Mouse (Mus musculus) stomach, embryonic 14.5 days (tissue): ENCODE results near the gene Tnip2. TPM values are rescaled to one million over a fixed set of nuclear protein-coding genes. Genes with fewer than 3 reads are reported as not detected.

ENCODE experiments used
- ATAC-seq: fragments of 200-750 bp; cut with Nextera tagmentation; 2 replicates; pipeline ENCODE4 v1.8.0; 2017; ENCODE audit warnings: low read depth, moderate TSS enrichment; ENCODE audit not compliant: insufficient number of reproducible peaks, insufficient read depth, low FRiP score
- H3K27ac ChIP-seq: fragments of 300-500 bp; sonication (generic); 2 replicates; pipeline ENCODE4 v1.5.1; 2014; ENCODE audit warnings: mild to moderate bottlenecking, low read length, moderate library complexity, mixed read lengths
- H3K27me3 ChIP-seq: fragments of 300-500 bp; sonication (generic); 2 replicates; pipeline ENCODE4 v1.6.1; 2014; ENCODE audit warnings: low read length, control low read depth, mixed read lengths; ENCODE audit not compliant: control insufficient read depth, insufficient read depth
- H3K36me3 ChIP-seq: fragments of 300-500 bp; sonication (generic); 2 replicates; pipeline ENCODE4 v1.6.1; 2014; ENCODE audit warnings: mild to moderate bottlenecking, control low read depth, low read length, moderate library complexity, mixed read lengths; ENCODE audit not compliant: control insufficient read depth, insufficient read depth
- H3K4me1 ChIP-seq: fragments of 300-500 bp; sonication (generic); 2 replicates; pipeline ENCODE4 v1.6.1; 2014; ENCODE audit warnings: low read length, control low read depth, mixed read lengths; ENCODE audit not compliant: control insufficient read depth, insufficient read depth
- H3K4me2 ChIP-seq: fragments of 300-500 bp; sonication (generic); replicated peaks from 2 replicates; pipeline ENCODE4 v1.6.1; 2014; ENCODE audit warnings: low read depth, low read length, control low read depth
- H3K4me3 ChIP-seq: fragments of 300-500 bp; sonication (generic); 2 replicates; pipeline ENCODE4 v1.5.1; 2014; ENCODE audit warnings: low read depth, low read length, control low read depth
- H3K9ac ChIP-seq: fragments of 300-500 bp; sonication (generic); replicated peaks from 2 replicates; pipeline ENCODE4 v1.6.1; 2014; ENCODE audit warnings: low read depth, mild to moderate bottlenecking, control low read depth, low read length, moderate library complexity, mixed read lengths
- H3K9me3 ChIP-seq: fragments of 300-500 bp; sonication (generic); 2 replicates; pipeline ENCODE4 v1.6.1; 2016; ENCODE audit warnings: low read depth, low read length, control low read depth; ENCODE audit not compliant: control insufficient read depth
- WGBS: fragments of 180-500 bp; shearing (Covaris S2); extraction: QIAGEN DNeasy Blood & Tissue Kit; methylation state at CpG from one replicate; pipeline ENCODE4 v1.1.7; 2014; 5-methylcytosine and 5-hydroxymethylcytosine counted together
- polyA plus RNA-seq: library from polyadenylated mRNA; unstranded; fragments of >200 nt; fragmentation: Nextera tagmentation; extraction: Ambion mirVana; gene quantifications from 2 replicates; pipeline ENCODE4 v1.2.1, GENCODE M21; 2014

Tnip2 gene
- polyA plus RNA-seq, 1 experiment from 2014 or later = 23.8 TPM

DNA sequence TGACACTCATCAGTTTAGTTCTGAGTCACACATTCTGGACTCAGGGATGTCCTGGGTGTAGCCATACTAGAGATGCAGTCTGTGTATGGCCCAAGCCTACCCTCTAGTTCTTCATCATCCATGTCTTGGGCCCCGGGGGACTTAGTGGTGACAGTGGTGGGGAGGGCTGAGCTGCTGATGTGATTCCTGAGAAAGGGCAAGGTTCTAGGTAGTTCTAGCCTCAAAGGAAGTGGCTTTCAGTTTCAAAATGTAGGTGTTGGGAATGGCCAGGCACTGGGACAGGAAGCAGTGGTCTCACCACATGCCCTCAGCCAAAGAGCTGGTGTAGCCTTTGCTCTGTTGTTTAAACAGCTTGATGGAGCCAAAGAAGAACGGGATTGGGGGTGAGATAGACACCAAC is 25.3 kb upstream of the Tnip2 start:
- no peaks in the 10 kb centered on the region for H3K36me3 ChIP-seq
- ATAC-seq = no peak
- H3K9ac ChIP-seq = no peak overlapping the region
- WGBS = 89% methylated on average over 2 of the region's 2 CpGs
- no peaks in the 10 kb centered on the region for H3K27me3 ChIP-seq
- H3K9me3 ChIP-seq = no peaks in the 10 kb centered on the region
- no peak overlapping the region for H3K27ac ChIP-seq
- H3K4me3 ChIP-seq = no peak overlapping the region
- no peak overlapping the region for H3K4me2 ChIP-seq
- no peaks in the 10 kb centered on the region for H3K4me1 ChIP-seq

DNA sequence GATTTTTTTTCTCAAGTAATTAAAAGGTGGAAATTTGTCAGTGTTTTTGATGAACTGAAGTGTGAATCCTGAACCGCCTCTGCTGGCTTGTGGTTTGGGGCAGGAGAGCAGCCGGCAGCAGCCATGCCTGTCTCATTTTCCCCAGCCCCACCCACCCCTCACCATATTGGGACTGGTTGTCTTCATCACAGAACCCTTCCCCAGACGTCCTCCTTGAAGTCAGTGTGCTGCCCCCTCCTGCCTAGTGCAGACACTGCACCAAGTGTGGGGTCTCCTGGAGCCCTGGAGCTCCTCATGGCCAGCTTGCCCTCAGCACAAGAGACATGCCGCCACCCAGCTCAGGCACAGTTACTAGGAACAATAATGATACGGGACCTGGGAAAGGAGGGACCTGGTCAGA is 24.7 kb upstream of the Tnip2 start:
- Histone ChIP-seq H3K4me2 (no peak overlapping the region), H3K4me3 (no peak overlapping the region), H3K9ac (no peak overlapping the region), H3K27ac (no peak overlapping the region), H3K36me3 (no peaks in the 10 kb centered on the region), H3K9me3 (no peaks in the 10 kb centered on the region), H3K4me1 (no peaks in the 10 kb centered on the region), H3K27me3 (no peaks in the 10 kb centered on the region)
- WGBS = 36% methylated on average over 5 of the region's 5 CpGs
- no peak for ATAC-seq

DNA sequence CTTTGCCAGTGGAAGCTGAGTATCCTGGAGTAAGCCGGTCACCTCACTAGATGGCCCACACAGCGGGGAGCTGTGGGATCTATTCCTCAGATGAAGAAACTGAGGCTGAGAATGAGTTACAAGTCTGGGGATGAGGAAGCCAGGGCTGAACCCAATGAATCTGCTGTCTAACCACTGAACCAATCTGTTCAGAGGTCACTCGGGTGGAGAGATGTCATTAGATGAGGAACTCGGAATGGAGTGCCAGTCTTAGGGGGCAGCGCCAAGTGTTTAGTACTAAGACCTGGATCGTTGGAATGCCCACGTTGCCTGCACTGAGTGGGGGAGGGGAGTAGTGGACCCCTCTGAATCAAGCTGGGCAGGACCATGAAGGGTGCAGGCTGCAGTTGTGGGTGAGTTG is 24.3 kb upstream of the Tnip2 start:
- Histone ChIP-seq H3K4me3 (no peak overlapping the region), H3K27ac (no peak overlapping the region), H3K36me3 (no peaks in the 10 kb centered on the region), H3K4me2 (no peak overlapping the region), H3K9ac (no peak overlapping the region), H3K27me3 (no peaks in the 10 kb centered on the region), H3K4me1 (no peaks in the 10 kb centered on the region), H3K9me3 (no peaks in the 10 kb centered on the region)
- WGBS = 71% methylated on average over 7 of the region's 7 CpGs
- no peak for ATAC-seq

DNA sequence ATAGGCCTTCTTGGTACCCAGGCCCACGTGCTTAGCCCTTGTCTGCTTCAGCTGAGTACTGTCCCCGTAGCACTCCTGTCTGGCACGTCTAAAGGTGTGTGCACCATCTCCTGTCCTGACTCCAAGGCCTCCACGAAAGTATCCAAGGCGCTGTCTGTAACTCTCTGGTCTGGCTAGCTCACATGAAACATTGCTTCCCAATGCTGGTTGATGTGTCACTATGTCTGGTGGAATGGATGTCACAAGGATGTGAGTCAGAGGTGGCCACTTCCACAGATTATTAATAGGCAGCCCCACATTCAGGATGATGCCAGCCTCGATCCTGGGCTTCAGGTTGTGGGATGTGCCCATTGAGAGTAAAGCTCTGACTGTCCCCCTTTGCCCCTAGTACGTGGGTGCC is 22.0 kb upstream of the Tnip2 start:
- no peak for ATAC-seq
- H3K9ac ChIP-seq = no peak overlapping the region

DNA sequence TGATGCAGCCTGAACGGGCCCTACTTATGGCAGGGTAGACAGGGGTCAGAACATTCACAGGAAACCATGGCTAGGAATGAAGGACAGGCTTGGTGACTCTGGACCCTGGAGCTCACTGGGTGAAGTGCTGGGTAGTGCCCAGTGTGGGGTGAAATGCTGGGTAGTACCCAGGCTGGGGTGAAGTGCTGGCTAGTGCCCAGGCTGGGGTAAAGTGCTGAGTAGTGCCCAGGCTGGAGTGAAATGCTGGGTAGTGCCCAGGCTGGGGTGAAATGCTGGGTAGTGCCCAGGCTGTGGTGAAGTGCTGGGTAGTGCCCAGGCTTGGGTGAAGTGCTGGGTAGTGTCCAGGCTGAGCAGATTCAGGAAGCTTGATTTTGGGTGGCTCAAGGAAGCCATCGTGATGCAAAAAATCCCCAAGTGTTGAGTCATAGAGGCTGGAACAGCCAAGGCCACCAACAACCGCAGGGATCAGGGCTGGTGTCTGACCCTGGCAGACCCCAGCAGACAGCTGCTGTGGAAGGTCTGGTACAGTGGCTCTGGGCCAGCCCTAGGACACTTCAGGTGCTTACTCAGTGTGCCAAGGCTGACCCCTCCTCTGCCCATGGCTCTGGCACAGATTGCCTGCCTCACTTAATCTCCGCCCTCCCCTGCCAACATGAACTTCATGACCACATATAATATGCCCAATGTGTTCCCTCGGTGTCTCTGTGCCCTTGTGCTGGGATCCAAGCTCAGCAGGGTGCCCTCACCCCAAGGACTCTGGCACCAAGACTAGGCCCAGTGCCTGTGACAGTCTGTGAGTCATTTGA is 21.2 kb upstream of the Tnip2 start:
- H3K9ac ChIP-seq = no peak overlapping the region
- no peak for ATAC-seq
- WGBS = 76% methylated on average over 5 of the region's 5 CpGs
- no peak overlapping the region for H3K27ac ChIP-seq
- no peak overlapping the region for H3K4me3 ChIP-seq
- H3K9me3 ChIP-seq = no peaks in the 10 kb centered on the region
- no peak overlapping the region for H3K4me2 ChIP-seq
- no peaks in the 10 kb centered on the region for H3K36me3 ChIP-seq
- no peaks in the 10 kb centered on the region for H3K27me3 ChIP-seq
- no peaks in the 10 kb centered on the region for H3K4me1 ChIP-seq

More for the DNA sequence above, 22.0 kb upstream of the Tnip2 start:
- Histone ChIP-seq H3K9me3 (no peaks in the 10 kb centered on the region), H3K4me3 (no peak overlapping the region), H3K27me3 (no peaks in the 10 kb centered on the region), H3K4me1 (no peaks in the 10 kb centered on the region), H3K27ac (no peak overlapping the region), H3K4me2 (no peak overlapping the region), H3K36me3 (no peaks in the 10 kb centered on the region)
- 85% methylated on average over 7 of the region's 7 CpGs for WGBS

DNA sequence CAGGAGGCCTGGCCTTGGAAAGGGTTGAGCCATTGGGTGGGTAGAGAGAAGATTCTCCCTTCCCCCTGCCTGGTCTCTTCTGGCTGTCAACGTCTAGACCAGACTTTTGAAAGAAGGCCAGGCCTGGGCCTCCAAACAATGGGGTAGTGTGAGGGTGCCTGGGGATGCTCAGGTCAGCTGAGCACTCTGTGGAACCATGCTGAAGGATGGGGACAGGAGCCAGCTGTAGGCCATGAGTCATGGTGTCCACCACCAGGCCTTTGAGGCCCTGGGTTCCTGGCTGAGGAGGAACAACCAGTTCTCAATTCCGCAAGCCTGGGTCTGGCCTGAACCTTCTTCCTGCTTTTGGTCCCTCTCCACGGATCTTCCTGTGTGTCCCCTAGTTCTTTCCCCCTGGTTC is 20.0 kb upstream of the Tnip2 start:
- no peak overlapping the region for H3K4me2 ChIP-seq
- no peak for ATAC-seq
- H3K4me1 ChIP-seq = no peaks in the 10 kb centered on the region
- no peaks in the 10 kb centered on the region for H3K27me3 ChIP-seq
- 61% methylated on average over 3 of the region's 3 CpGs for WGBS
- H3K9me3 ChIP-seq = no peaks in the 10 kb centered on the region
- H3K4me3 ChIP-seq = no peak overlapping the region
- no peak overlapping the region for H3K27ac ChIP-seq
- H3K9ac ChIP-seq = no peak overlapping the region
- no peaks in the 10 kb centered on the region for H3K36me3 ChIP-seq

DNA sequence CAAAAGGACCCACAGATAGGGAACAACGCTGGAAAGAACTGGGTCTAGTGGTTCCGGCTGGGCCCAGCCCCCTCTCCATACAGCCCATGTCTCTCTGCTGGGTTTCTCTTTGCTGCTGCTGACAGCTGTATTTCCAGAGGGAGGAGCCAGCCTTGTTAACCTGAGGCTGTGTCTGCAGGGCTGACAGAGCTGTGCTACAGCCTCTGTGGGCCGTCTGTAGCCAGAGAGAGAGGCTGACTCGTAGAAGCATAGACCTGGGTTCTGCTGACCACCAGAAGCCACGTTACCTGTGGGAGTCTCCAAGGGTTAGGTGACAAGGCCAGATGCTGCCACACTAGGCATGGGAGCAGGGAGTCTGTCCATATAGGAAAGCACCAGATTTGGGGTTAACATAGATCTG is 19.3 kb upstream of the Tnip2 start:
- H3K27ac ChIP-seq = no peak overlapping the region
- no peaks in the 10 kb centered on the region for H3K9me3 ChIP-seq
- H3K36me3 ChIP-seq = no peaks in the 10 kb centered on the region
- no peaks in the 10 kb centered on the region for H3K4me1 ChIP-seq
- H3K4me3 ChIP-seq = no peak overlapping the region
- WGBS = 68% methylated on average over 5 of the region's 5 CpGs
- H3K4me2 ChIP-seq = no peak overlapping the region
- no peak for ATAC-seq
- H3K27me3 ChIP-seq = no peaks in the 10 kb centered on the region
- H3K9ac ChIP-seq = no peak overlapping the region

DNA sequence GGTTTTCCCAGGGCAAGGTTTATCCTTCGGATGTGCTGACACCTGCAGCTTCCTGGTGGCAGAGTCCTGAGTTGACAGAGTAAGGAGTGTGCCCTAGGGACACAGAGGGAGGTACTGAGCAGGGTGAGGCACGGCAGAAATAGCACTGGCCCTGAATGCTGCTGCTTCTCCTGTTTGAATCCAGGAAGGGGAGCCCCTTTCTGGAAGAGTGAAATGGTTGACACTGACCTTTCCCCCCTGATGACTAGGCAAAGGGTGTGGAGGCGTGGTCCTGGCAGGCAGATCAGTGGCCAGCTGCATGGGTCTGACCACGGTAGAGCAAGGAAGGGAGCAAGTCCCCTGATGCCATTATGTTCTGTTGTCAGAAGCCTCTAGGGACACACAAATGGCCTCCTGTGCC is 16.9 kb upstream of the Tnip2 start:
- Histone ChIP-seq H3K36me3 (no peaks in the 10 kb centered on the region), H3K4me3 (no peak overlapping the region), H3K9ac (no peak overlapping the region), H3K4me2 (no peak overlapping the region), H3K9me3 (no peaks in the 10 kb centered on the region), H3K4me1 (peaks cover 3% of the 10 kb centered on the region; the same call in 1 of the 2 replicates), H3K27ac (no peak overlapping the region), H3K27me3 (no peaks in the 10 kb centered on the region)
- no peak for ATAC-seq
- WGBS = 42% methylated on average over 4 of the region's 4 CpGs

DNA sequence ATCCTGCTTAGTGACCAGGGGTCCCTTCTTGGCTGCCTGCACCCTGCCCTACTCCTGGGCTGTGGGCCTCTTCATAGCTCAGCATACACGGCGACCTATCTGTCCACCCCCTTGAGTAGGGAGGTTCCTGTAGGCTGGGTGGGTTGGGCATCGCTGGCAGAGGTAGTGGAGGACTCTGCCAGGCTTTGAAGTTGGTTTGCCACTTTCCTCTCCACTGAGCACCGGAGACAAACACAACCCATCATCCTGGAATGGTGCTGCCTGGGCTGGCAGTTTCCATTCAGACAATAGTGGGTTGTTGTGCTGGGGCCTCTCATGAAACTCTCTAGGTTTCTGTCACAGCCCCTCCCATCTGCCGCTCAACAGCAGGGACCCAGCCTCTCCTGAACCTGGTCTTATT is 16.3 kb upstream of the Tnip2 start:
- H3K9me3 ChIP-seq = no peaks in the 10 kb centered on the region
- H3K27ac ChIP-seq = no peak overlapping the region
- no peak overlapping the region for H3K4me2 ChIP-seq
- WGBS = 72% methylated on average over 5 of the region's 5 CpGs
- no peak for ATAC-seq
- no peaks in the 10 kb centered on the region for H3K27me3 ChIP-seq
- H3K36me3 ChIP-seq = no peaks in the 10 kb centered on the region
- H3K4me3 ChIP-seq = no peak overlapping the region
- peaks cover 3% of the 10 kb centered on the region; the same call in 1 of the 2 replicates for H3K4me1 ChIP-seq
- H3K9ac ChIP-seq = no peak overlapping the region
